Mouse (Mus musculus) heart, embryonic 12.5 days (tissue): ENCODE data around the gene Fcer2a. TPM values are rescaled to one million over a fixed set of nuclear protein-coding genes. Genes with fewer than 3 reads are reported as not detected.
A peak's percentile ranks its signal among the peaks of the same experiment; 100 is the strongest.

Experiments used
- ATAC-seq: fragments of 200-750 bp; cut with Nextera tagmentation; 2 replicates; pipeline ENCODE4 v1.8.0; 2017; ENCODE audit warnings: moderate TSS enrichment, moderate library complexity; ENCODE audit not compliant: insufficient number of reproducible peaks, low FRiP score
- H3K27ac ChIP-seq: fragments of 300-500 bp; sonication (generic); 2 replicates; pipeline ENCODE4 v1.5.1; 2016; ENCODE audit warnings: mild to moderate bottlenecking, moderate library complexity; ENCODE audit not compliant: poor library complexity, severe bottlenecking
- H3K27me3 ChIP-seq: fragments of 300-500 bp; sonication (generic); replicated peaks from 2 replicates; pipeline ENCODE4 v1.6.1; 2016; ENCODE audit warnings: mild to moderate bottlenecking, moderate library complexity
- H3K36me3 ChIP-seq: fragments of 300-500 bp; sonication (generic); 2 replicates; pipeline ENCODE4 v1.6.1; 2016; ENCODE audit warnings: mild to moderate bottlenecking, moderate library complexity
- H3K4me1 ChIP-seq: fragments of 300-500 bp; sonication (generic); replicated peaks from 2 replicates; pipeline ENCODE4 v1.6.1; 2016; ENCODE audit warnings: mild to moderate bottlenecking
- H3K4me2 ChIP-seq: fragments of 300-500 bp; sonication (generic); 2 replicates; pipeline ENCODE4 v1.6.1; 2016; ENCODE audit warnings: mild to moderate bottlenecking, moderate library complexity
- H3K4me3 ChIP-seq: fragments of 300-500 bp; sonication (generic); 2 replicates; pipeline ENCODE4 v1.5.1; 2016; ENCODE audit warnings: mild to moderate bottlenecking
- H3K9ac ChIP-seq: fragments of 300-500 bp; sonication (generic); 2 replicates; pipeline ENCODE4 v1.6.1; 2016; ENCODE audit warnings: mild to moderate bottlenecking, moderate library complexity
- H3K9me3 ChIP-seq: fragments of 300-500 bp; sonication (generic); replicated peaks from 2 replicates; pipeline ENCODE4 v1.6.1; 2016; ENCODE audit warnings: mild to moderate bottlenecking, moderate library complexity
- WGBS: fragments of 180-500 bp; shearing (Covaris S2); methylation state at CpG from one replicate; pipeline ENCODE4 v1.1.7; 2016; 5-methylcytosine and 5-hydroxymethylcytosine counted together
- polyA plus RNA-seq: library from polyadenylated mRNA; unstranded; fragments of >200 nt; fragmentation: Nextera tagmentation; extraction: Ambion mirVana; gene quantifications from 2 replicates; pipeline ENCODE4 v1.2.1, GENCODE M21; 2016

Fcer2a gene
- polyA plus RNA-seq, 1 experiment from 2014 or later: 0.14 TPM

- H3K4me1 ChIP-seq: no peaks in the 10 kb centered on the region
- WGBS: 60% methylated on average over 3 of the region's 3 CpGs
Observed at GRCm38 (mm10) chr8:3652845-3653244, 41.1 kb downstream of the Fcer2a start.

GRCm38 (mm10) chr8:3648990-3649389 lies 45.0 kb downstream of the Fcer2a start:
- Histone ChIP-seq H3K9me3 (no peaks in the 10 kb centered on the region), H3K36me3 (no peaks in the 10 kb centered on the region), H3K4me2 (peak overlapping the region; percentile 17; the same call in 1 of the 2 replicates), H3K27me3 (no peaks in the 10 kb centered on the region), H3K27ac (no peak overlapping the region), H3K4me3 (no peak overlapping the region), H3K4me1 (no peaks in the 10 kb centered on the region), H3K9ac (no peak overlapping the region)
- 52% methylated on average over 1 of the region's 1 CpGs for WGBS
- no peak for ATAC-seq

More at GRCm38 (mm10) chr8:3652845-3653244, 41.1 kb downstream of the Fcer2a start:
- Histone ChIP-seq H3K4me3 (no peak overlapping the region), H3K36me3 (no peaks in the 10 kb centered on the region), H3K27ac (no peak overlapping the region), H3K9ac (no peak overlapping the region), H3K9me3 (no peaks in the 10 kb centered on the region), H3K4me2 (no peak overlapping the region), H3K27me3 (peaks cover 9% of the 10 kb centered on the region)
- no peak for ATAC-seq

DNA sequence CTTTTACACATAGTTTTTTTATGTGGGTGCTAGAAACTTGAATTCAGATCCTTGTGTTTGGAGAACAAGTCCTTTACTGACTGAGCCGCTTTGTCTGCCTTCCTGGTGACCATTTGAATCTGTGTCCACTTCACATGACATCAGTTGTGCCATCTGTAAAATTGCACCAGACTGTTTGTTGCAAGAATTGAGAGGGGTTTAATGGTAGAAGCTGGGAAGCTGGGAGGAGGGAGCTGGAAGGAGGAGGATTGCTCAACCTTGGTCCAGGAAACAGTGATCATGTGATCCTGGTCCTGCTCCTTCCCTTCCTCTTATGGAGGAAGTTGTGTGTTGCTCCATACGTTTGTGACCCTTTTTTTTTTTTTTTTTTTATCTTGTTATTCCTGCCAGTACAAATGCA lies 45.7 kb downstream of the Fcer2a start:
- Histone ChIP-seq H3K27me3 (no peaks in the 10 kb centered on the region), H3K4me3 (no peak overlapping the region), H3K9ac (no peak overlapping the region), H3K27ac (no peak overlapping the region), H3K36me3 (no peaks in the 10 kb centered on the region), H3K4me1 (no peaks in the 10 kb centered on the region), H3K4me2 (no peak overlapping the region), H3K9me3 (no peaks in the 10 kb centered on the region)
- 66% methylated on average over 2 of the region's 2 CpGs for WGBS
- no peak for ATAC-seq

GRCm38 (mm10) chr8:3647561-3647960 lies 46.4 kb downstream of the Fcer2a start:
- Histone ChIP-seq H3K9me3 (no peaks in the 10 kb centered on the region), H3K27me3 (no peaks in the 10 kb centered on the region), H3K36me3 (peaks cover 6% of the 10 kb centered on the region; the same call in 1 of the 2 replicates), H3K9ac (no peak overlapping the region), H3K4me3 (no peak overlapping the region), H3K27ac (no peak overlapping the region), H3K4me1 (no peaks in the 10 kb centered on the region), H3K4me2 (no peak overlapping the region)
- WGBS: 71% methylated on average over 4 of the region's 4 CpGs
- no peak for ATAC-seq

DNA sequence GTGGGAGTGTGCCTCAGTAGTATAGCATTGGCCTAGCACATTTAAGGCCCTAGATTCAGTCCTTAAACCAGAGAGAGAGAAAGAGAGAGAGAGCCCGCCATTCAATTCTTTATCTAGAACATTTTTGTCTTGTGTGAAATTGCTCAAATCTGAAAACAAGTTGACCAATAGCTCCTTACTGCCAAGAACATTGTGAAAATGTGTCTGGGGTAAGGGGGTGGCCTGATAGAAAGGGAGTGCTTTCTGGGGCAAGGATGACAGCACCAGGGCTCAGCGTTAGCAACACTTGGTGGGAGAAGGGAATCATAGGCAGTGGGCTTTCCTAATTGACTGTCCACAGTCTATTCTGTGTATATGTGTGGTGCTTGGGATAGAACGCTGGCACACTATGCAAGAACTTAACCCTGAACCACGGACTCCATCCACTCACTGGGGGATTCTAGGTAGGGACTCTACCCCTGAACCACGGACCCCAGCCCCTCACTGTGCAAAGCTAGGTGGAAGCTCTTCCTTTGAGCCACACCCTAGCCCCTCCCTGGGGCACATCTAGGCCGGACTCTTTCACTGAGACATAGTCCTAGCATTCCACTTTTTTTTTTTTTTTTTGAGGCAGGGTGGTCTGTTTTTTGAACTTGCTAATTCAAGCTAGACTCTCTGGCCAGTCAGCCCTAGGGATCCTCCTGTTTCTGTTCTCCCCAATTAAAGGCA lies 47.0 kb downstream of the Fcer2a start:
- no peak overlapping the region for H3K4me2 ChIP-seq
- no peaks in the 10 kb centered on the region for H3K4me1 ChIP-seq
- WGBS: 77% methylated on average over 6 of the region's 6 CpGs
- no peak for ATAC-seq
- peaks cover 8% of the 10 kb centered on the region; the same call in 1 of the 2 replicates for H3K36me3 ChIP-seq
- no peaks in the 10 kb centered on the region for H3K27me3 ChIP-seq
- no peaks in the 10 kb centered on the region for H3K9me3 ChIP-seq
- no peak overlapping the region for H3K9ac ChIP-seq
- no peak overlapping the region for H3K27ac ChIP-seq
- no peak overlapping the region for H3K4me3 ChIP-seq

GRCm38 (mm10) chr8:3645804-3646203 lies 48.2 kb downstream of the Fcer2a start:
- Histone ChIP-seq H3K36me3 (peaks cover 20% of the 10 kb centered on the region; the same call in 1 of the 2 replicates), H3K4me3 (no peak overlapping the region), H3K27me3 (no peaks in the 10 kb centered on the region), H3K27ac (no peak overlapping the region), H3K9ac (no peak overlapping the region), H3K4me2 (no peak overlapping the region), H3K9me3 (no peaks in the 10 kb centered on the region), H3K4me1 (no peaks in the 10 kb centered on the region)
- 16% methylated on average over 5 of the region's 5 CpGs for WGBS
- no peak for ATAC-seq

Other genes with a start within 250 kb of the Fcer2a start
- gene Pex11g, start 226.5 kb downstream of the Fcer2a start, polyA plus RNA-seq: 4.9 and 5.1 TPM in 2 replicates
- gene Tex45, start 223.3 kb downstream of the Fcer2a start, polyA plus RNA-seq: not detected in 2 replicates
- 34.2 and 36.2 TPM in 2 replicates for gene Zfp358, start 201.0 kb downstream of the Fcer2a start, polyA plus RNA-seq
- 52.7 and 53.5 TPM in 2 replicates for gene Mcoln1, start 193.7 kb downstream of the Fcer2a start, polyA plus RNA-seq
- gene Pnpla6, start 178.8 kb downstream of the Fcer2a start, polyA plus RNA-seq: 21.7 and 23.4 TPM in 2 replicates
- 4.7 and 5.2 TPM in 2 replicates for gene C330021F23Rik, start 126.2 kb downstream of the Fcer2a start, polyA plus RNA-seq
- 1.4 and 2.4 TPM in 2 replicates for gene Camsap3, start 106.9 kb downstream of the Fcer2a start, polyA plus RNA-seq
- 33.8 and 34.9 TPM in 2 replicates for gene Xab2, start 72.9 kb downstream of the Fcer2a start, polyA plus RNA-seq
- 110 and 115 TPM in 2 replicates for gene Pet100, start 72.6 kb downstream of the Fcer2a start, polyA plus RNA-seq
- 0.33 TPM in 1 of 2 replicates, not detected in the other for gene Pcp2, start 68.6 kb downstream of the Fcer2a start, polyA plus RNA-seq
- 48.2 and 60.0 TPM in 2 replicates for gene Stxbp2, start 63.2 kb downstream of the Fcer2a start, polyA plus RNA-seq
- not detected in 2 replicates for gene Retn, start 38.4 kb downstream of the Fcer2a start, polyA plus RNA-seq
- gene Mcemp1, start 28.4 kb downstream of the Fcer2a start, polyA plus RNA-seq: not detected in 2 replicates
- 6.7 and 7.3 TPM in 2 replicates for gene Fcor, start 21.8 kb downstream of the Fcer2a start, polyA plus RNA-seq
- 33.3 and 34.1 TPM in 2 replicates for gene Trappc5, start 17.9 kb downstream of the Fcer2a start, polyA plus RNA-seq
- 3.7 and 5.0 TPM in 2 replicates for gene Clec4g, start 26.5 kb upstream of the Fcer2a start, polyA plus RNA-seq
- not detected in 2 replicates for gene Cd209a, start 54.8 kb upstream of the Fcer2a start, polyA plus RNA-seq
- not detected in 2 replicates for gene Cd209e, start 160.1 kb upstream of the Fcer2a start, polyA plus RNA-seq
- not detected in 2 replicates for gene Cd209d, start 184.4 kb upstream of the Fcer2a start, polyA plus RNA-seq
- not detected in 2 replicates for gene Cd209b, start 232.7 kb upstream of the Fcer2a start, polyA plus RNA-seq